Mouse (Mus musculus) heart, postnatal 25 days (tissue): Measurements from ENCODE around the gene Cacnb2. TPM values are rescaled to one million over a fixed set of nuclear protein-coding genes. Genes with fewer than 3 reads are reported as not detected.

Source experiments
- DNase-seq: peaks from one replicate; pipeline ENCODE4 v3.0.0; 2022; ENCODE audit warnings: low spot score
- intact Hi-C: fragments of 180-260 bp; cut with DNase I; formaldehyde crosslinking; loops from one replicate; pipeline ENCODE4 v1.15.1; 2025
- total RNA-seq, 2 experiments: library from RNA; stranded (reverse); gene quantifications; 2 replicates each; pipeline ENCODE4 v1.2.3; 2021

Cacnb2 gene
- total RNA-seq, 2 experiments from 2014 or later, result 55.1 to 80.7 TPM

- DNase-seq, result no peak
- intact Hi-C loops, result no loop called here
Measured at GRCm38 (mm10) chr2:14847188-14847587, 244.3 kb downstream of the Cacnb2 start.

- intact Hi-C loops, result loop anchor here (5.0 kb wide), 1 partner anchor 51 kb away; no protein-coding TSS in a partner anchor
- no peak for DNase-seq
Measured at GRCm38 (mm10) chr2:14850831-14851230, 247.9 kb downstream of the Cacnb2 start.

GRCm38 (mm10) chr2:14851383-14851782 is 248.5 kb downstream of the Cacnb2 start:
- intact Hi-C loops, result loop anchor here (5.0 kb wide), 1 partner anchor 51 kb away; no protein-coding TSS in a partner anchor
- DNase-seq, result no peak

DNA sequence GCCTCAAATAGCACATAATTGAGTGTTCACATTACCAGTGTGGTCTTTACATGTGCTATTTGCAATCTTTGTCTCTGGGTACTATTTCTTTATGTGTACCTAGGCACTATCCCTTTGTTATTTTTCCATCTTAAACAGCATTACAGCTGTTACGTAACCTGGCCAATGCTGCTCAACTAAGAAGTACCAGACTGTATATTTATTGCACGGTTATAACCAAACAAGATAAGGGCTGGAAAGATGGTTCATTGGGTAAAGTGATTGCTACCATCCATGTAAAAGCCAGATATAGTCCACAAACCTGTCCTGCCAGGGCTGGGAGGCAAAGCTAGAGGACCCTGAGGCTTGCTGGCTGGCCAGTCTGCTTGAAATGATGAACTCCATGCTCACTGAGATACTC is 251.2 kb downstream of the Cacnb2 start:
- DNase-seq, result no peak
- intact Hi-C loops, result loop anchor here (5.0 kb wide), 1 partner anchor 48 kb away; no protein-coding TSS in a partner anchor

GRCm38 (mm10) chr2:14858301-14858700 is 255.4 kb downstream of the Cacnb2 start:
- intact Hi-C loops, result no loop called here
- DNase-seq, result no peak

DNA sequence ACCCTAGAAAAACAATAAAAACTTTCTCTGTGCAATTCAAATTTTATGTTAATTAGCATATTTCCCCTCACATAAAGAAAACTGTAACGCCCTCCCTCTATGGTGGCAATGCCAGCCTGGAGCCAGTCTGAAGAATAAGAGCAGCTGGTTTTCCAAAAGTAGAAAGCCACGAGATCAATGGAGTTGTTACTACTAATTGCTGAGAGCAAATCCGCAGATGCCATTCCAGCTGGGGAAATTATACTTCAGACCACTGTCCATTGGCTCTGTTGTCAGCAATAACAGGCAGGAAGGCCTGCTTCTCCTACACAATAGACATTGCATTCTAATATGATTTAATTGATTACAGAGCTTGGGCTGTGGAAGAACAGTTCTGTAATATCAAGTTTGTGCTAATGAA is 257.5 kb downstream of the Cacnb2 start:
- no peak for DNase-seq
- intact Hi-C loops, result no loop called here

GRCm38 (mm10) chr2:14861613-14862012 is 258.7 kb downstream of the Cacnb2 start:
- intact Hi-C loops, result no loop called here
- no peak for DNase-seq

DNA sequence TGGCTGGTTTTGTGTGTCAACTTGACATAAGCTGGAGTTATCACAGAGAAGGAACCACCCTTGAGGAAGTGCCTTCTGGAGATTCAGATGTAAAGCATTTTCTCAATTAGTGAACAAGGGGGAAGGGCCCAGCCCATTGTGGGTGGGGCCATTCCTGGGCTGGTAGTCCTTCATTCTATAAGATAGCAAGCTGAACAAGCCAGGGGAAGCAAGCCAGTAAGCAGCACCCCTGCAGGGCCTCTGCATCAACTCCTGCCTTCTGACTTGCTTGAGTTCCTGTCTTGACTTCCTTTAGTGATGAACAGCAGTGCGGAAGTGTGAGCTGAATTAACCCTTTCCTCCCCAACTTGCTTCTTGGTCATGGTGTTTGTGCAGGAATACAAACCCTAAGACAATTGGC is 260.1 kb downstream of the Cacnb2 start:
- DNase-seq, result no peak
- intact Hi-C loops, result no loop called here

DNA sequence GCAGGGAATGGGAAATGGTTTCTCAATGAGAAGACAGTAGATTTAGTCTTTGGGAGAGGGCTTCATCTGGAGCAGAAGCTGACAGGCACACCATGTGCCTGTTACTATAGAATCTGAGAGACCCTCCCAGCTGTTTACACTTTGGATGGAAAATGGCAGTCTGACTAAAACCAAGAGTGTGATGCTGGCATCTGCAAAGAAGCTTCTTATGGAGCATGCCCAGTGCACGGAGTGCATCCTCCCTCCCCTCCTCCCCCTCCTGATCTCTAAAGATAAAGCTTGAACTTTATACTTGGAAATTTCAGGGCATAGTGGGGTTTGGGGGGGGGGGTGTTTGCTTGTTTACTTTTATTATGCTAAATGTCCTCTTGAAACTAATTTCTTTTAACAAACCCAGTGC is 270.2 kb downstream of the Cacnb2 start:
- DNase-seq, result no peak
- intact Hi-C loops, result no loop called here

- DNase-seq, result no peak
- intact Hi-C loops, result no loop called here
Measured at GRCm38 (mm10) chr2:14873701-14874181, 270.9 kb downstream of the Cacnb2 start.

- no peak for DNase-seq
- intact Hi-C loops, result no loop called here
Measured at GRCm38 (mm10) chr2:14874281-14875037, 271.6 kb downstream of the Cacnb2 start.

- intact Hi-C loops, result no loop called here
- DNase-seq, result no peak
Measured at GRCm38 (mm10) chr2:14875121-14875520, 272.2 kb downstream of the Cacnb2 start.

DNA sequence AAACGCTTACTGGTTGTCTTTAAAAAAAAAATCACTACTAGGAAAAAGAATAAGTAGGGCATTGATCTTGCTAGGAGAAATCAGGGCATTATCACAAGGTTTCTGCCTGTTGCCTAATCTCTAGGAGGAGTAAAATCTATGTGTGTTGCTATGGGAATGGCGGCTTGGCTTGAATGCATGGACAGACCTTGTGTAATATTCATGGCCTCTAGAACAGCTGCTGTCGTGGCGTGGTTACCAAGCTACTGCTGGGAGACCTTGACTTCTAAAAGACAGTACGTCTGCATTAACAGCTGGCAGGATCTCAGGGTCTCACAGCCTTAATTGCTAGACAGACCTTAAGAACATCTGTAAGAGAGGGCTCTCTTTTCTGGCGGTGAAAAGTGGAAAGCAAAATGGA is 272.7 kb downstream of the Cacnb2 start:
- no peak for DNase-seq
- intact Hi-C loops, result no loop called here

- no peak for DNase-seq
- intact Hi-C loops, result no loop called here
Measured at GRCm38 (mm10) chr2:14878953-14879352, 276.1 kb downstream of the Cacnb2 start.

DNA sequence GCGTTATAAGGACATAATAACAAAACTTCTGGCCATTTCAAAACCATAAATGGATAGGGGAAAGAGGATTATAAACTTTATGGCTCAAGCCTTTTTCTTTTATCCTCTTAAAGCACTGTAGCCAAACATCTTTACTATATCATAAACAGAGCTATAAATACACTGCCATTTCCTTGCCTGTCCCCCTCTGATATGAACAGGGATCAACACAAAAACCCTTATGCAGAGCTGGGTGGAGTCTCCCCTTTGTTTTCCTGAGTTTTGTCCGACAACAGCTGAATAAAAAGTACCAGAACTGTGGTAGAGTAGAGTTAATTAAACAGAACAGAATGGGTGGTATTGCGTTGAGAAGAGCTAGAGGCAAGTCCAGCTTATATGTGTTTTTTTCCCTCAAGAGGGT is 280.6 kb downstream of the Cacnb2 start:
- intact Hi-C loops, result no loop called here

DNA sequence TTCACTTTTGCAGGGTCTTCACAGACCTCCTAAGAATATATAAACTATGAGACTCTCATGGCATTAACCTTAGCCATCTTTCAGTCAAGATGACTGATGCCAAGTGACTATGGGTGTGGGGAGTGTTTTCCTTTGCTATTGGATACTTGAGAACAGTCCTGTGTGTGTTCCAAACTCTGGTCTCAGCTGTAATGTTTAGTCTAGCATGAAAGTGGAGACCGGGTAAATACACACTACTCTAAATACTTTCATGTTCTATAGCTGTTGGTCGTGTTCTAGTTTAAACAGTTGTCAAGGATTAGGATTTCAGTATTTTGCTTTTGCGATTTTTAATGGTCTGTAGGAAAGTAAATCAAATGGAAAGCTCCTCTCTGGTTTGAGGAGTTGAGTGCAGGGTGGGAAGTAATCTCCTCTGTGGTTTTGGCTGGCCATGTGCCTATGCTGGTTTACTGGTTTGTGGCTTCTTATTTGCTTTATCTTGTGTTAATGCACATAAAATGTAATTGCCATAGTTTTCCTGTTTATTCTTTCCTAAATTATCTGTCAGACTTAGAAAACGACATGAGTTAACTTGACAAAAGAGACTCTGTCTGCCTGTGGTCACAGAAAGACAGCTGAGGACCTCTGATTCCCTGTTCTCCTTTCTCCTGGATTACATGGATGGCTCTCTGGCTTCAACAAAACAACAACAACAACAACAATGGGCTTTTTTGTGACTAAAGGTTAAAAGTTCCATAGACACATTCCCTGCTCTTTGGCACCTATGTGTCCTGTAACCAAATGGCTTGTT is 285.7 kb downstream of the Cacnb2 start:
- intact Hi-C loops, result no loop called here
- no peak for DNase-seq

More for the DNA sequence above, 280.6 kb downstream of the Cacnb2 start:
- no peak for DNase-seq

GRCm38 (mm10) chr2:14903837-14904236 is 300.9 kb downstream of the Cacnb2 start:
- DNase-seq, result no peak
- intact Hi-C loops, result loop anchor here (5.0 kb wide), 1 partner anchor 52 kb away; no protein-coding TSS in a partner anchor

DNA sequence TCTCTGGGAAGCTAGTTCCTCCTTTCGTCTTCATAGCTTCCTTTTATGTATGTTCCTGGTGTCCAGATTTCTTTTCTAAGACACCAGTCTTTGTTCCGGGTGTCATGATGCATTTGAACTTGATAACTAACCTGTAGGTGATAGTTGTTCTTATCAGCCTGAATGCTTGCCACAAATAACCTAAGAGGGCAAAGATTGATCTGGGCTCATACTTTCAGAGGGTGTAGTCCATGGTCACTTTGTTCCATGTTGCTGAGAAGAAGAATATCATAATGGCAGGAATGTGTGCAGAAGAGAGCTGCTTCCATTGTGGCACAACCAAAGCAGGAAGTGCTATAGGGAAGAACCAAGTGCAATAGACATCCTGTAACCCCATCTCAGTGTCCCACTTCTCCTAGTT is 302.0 kb downstream of the Cacnb2 start:
- DNase-seq, result no peak
- intact Hi-C loops, result loop anchor here (5.0 kb wide), 1 partner anchor 53 kb away; no protein-coding TSS in a partner anchor

- no peak for DNase-seq
Measured at GRCm38 (mm10) chr2:14907124-14907925, 304.4 kb downstream of the Cacnb2 start.

More at GRCm38 (mm10) chr2:14907124-14907925, 304.4 kb downstream of the Cacnb2 start:
- intact Hi-C loops, result no loop called here
